Mouse (Mus musculus) ovary, adult 10 weeks (tissue): ENCODE results near the gene Mfap4. TPM values are rescaled to one million over a fixed set of nuclear protein-coding genes. Genes with fewer than 3 reads are reported as not detected.

Source experiments
- polyA plus RNA-seq: library from polyadenylated mRNA; stranded (reverse); fragments of 350-450 nt; fragmentation: Illumina TruSeq; extraction: RNeasy Lipid Tissue Mini Kit (QIAGEN cat#74804); gene quantifications from one replicate; pipeline ENCODE4 v1.2.3, GENCODE M21; 2014

Gene Mfap4
- polyA plus RNA-seq = 5.9 TPM

GRCm38 (mm10) chr11:61484613-61485540, at the start of gene Mfap4:
Gene Mfap4, plus strand, starts transcription at chr11:61485431.

GRCm38 (mm10) chr11:61494129-61494997, 9.1 kb downstream of the Mfap4 start, which contains the start of gene Mapk7:
Gene Mapk7, minus strand, starts transcription at chr11:61494406.

GRCm38 (mm10) chr11:61504713-61505257, 19.6 kb downstream of the Mfap4 start, which contains the start of gene B9d1:
Gene B9d1, plus strand, starts transcription at chr11:61505144.

Other genes with a start within 250 kb of the Mfap4 start
- gene Aldh3a2, start 218.0 kb upstream of the Mfap4 start, polyA plus RNA-seq = 76.1 TPM
- 0.17 TPM for gene Slc47a2, start 142.6 kb upstream of the Mfap4 start, polyA plus RNA-seq
- gene Slc47a1, start 107.1 kb upstream of the Mfap4 start, polyA plus RNA-seq = 4.0 TPM
- gene Rnf112, start 31.3 kb upstream of the Mfap4 start, polyA plus RNA-seq = not detected
- gene Mapk7, start 9.0 kb downstream of the Mfap4 start, polyA plus RNA-seq = 1.6 TPM
- gene B9d1, start 19.7 kb downstream of the Mfap4 start, polyA plus RNA-seq = not detected
- gene Epn2, start 94.3 kb downstream of the Mfap4 start, polyA plus RNA-seq = 51.6 TPM
- not detected for gene Grap, start 167.8 kb downstream of the Mfap4 start, polyA plus RNA-seq
- 0.26 TPM for gene Fam83g, start 198.7 kb downstream of the Mfap4 start, polyA plus RNA-seq
- not detected for gene Slc5a10, start 235.4 kb downstream of the Mfap4 start, polyA plus RNA-seq